Mouse (Mus musculus): Measurements from ENCODE around the gene Gdap2.

DNA sequence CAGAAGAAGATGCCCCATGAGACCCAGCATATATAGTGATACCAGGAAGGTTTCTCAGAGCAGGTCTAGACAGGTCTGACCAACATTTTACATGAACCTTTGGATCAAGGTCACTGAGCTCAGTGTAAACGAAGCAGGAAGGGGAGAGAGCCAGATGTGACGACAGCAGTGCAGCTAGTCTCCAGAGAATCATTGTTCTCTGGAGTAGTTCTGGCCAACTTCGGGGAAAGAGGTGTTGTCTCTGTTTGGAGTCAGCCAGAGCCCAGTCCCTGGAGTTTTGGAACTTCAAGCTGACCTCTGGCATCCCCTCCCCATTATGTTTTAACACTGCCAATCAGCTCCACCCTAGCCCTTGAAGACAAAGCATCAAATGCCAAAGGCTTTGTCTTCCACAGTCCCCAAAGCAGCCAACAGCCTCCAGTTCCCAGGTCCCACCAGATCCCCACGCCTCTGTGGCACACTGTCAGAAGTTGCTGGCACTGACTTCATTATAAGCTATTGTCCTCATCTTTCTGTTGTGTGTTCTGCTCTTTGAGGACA is 84.2 kb downstream of the Gdap2 start:
- TF ChIP-seq POLR2A (IDR thresholded peaks at IDR 0.05; ENCODE audit: insufficient read length, low read depth) (no peak), E2F4 (IDR thresholded peaks at IDR 0.05; ENCODE audit: insufficient read depth) (no peak), MYOG (IDR thresholded peaks at IDR 0.05; ENCODE audit: control insufficient read depth in 1 of 3, insufficient read depth in 1 of 3, insufficient read length in 2 of 3, low read depth in 2 of 3) (no peak), TCF12 (IDR thresholded peaks at IDR 0.05; ENCODE audit: insufficient read depth, poor library complexity, severe bottlenecking) (no peak), TCF3 (IDR thresholded peaks at IDR 0.05; ENCODE audit: insufficient read length, low read depth) (no peak), CEBPB (IDR thresholded peaks at IDR 0.05; ENCODE audit: insufficient read depth, poor library complexity, severe bottlenecking) (no peak), USF1 (IDR thresholded peaks at IDR 0.05; ENCODE audit: low read depth) (no peak), POLR2AphosphoS2 (IDR thresholded peaks at IDR 0.05; ENCODE audit: insufficient read length, low read depth) (no peak), MYOD1 (IDR thresholded peaks at IDR 0.05; ENCODE audit: control insufficient read depth in 1 of 3, insufficient read length in 2 of 3, low read depth in 2 of 3) (no peak), REST (IDR thresholded peaks at IDR 0.05; ENCODE audit: insufficient read depth, insufficient read length) (no peak)
